Mouse (Mus musculus) E14TG2a.4 (cell line): ENCODE data around the gene Prep.

ENCODE experiments used
- H3K27me3 ChIP-seq: 2 replicates; pipeline ENCODE4 v1.6.1; 2014; ENCODE audit warnings: low read length, control low read depth; ENCODE audit not compliant: insufficient read depth
- H3K36me3 ChIP-seq: 2 replicates; pipeline ENCODE4 v1.6.1; 2014; ENCODE audit warnings: low read length, control low read depth; ENCODE audit not compliant: insufficient read depth
- H3K4me1 ChIP-seq: replicated peaks from 2 replicates; pipeline ENCODE4 v1.6.1; 2014; ENCODE audit warnings: low read depth, low read length, control low read depth
- H3K4me3 ChIP-seq: replicated peaks from 2 replicates; pipeline ENCODE4 v1.5.1; 2014; ENCODE audit warnings: mild to moderate bottlenecking, low read length
- H3K9me3 ChIP-seq: 2 replicates; pipeline ENCODE4 v1.6.1; 2014; ENCODE audit warnings: low read length, control low read depth
- CTCF ChIP-seq: conservative IDR thresholded peaks from 2 replicates; pipeline ENCODE4 v1.5.1; 2014; ENCODE audit warnings: low read length
- NANOG ChIP-seq: IDR thresholded peaks from 2 replicates; pipeline ENCODE4 v1.6.1; 2014; ENCODE audit warnings: borderline replicate concordance, low read length, mixed read lengths
- POU5F1 ChIP-seq: IDR thresholded peaks from 2 replicates; pipeline ENCODE4 v1.6.1; 2014; ENCODE audit warnings: low read length, borderline replicate concordance

Gene Prep

GRCm38 (mm10) chr10:45139910-45140309, 72.9 kb downstream of the Prep start:
- Histone ChIP-seq H3K4me1 (peaks cover 11% of the 10 kb centered on the region; the same call in 1 of the 2 replicates), H3K9me3 (peaks cover 16% of the 10 kb centered on the region), H3K27me3 (no peaks in the 10 kb centered on the region), H3K4me3 (no peak overlapping the region), H3K36me3 (peaks cover 47% of the 10 kb centered on the region)
- no peak for TF ChIP-seq NANOG
- TF ChIP-seq POU5F1, result no peak
- TF ChIP-seq CTCF, result no peak

- Histone ChIP-seq H3K4me1 (peaks cover 13% of the 10 kb centered on the region), H3K4me3 (no peak overlapping the region), H3K36me3 (peaks cover 43% of the 10 kb centered on the region), H3K27me3 (no peaks in the 10 kb centered on the region), H3K9me3 (peaks cover 8% of the 10 kb centered on the region)
- no peak for TF ChIP-seq CTCF
- no peak for TF ChIP-seq POU5F1
- no peak for TF ChIP-seq NANOG
These were observed 73.6 kb downstream of the Prep start for GRCm38 (mm10) chr10:45140474-45141212.

- no peak overlapping the region for H3K4me3 ChIP-seq
- peaks cover 26% of the 10 kb centered on the region for H3K4me1 ChIP-seq
- no peaks in the 10 kb centered on the region for H3K27me3 ChIP-seq
- H3K36me3 ChIP-seq, result peaks cover 27% of the 10 kb centered on the region
- TF ChIP-seq POU5F1, result no peak
- no peak for TF ChIP-seq NANOG
- TF ChIP-seq CTCF, result no peak
- no peaks in the 10 kb centered on the region for H3K9me3 ChIP-seq
These were observed 75.4 kb downstream of the Prep start for GRCm38 (mm10) chr10:45142359-45142758.

DNA sequence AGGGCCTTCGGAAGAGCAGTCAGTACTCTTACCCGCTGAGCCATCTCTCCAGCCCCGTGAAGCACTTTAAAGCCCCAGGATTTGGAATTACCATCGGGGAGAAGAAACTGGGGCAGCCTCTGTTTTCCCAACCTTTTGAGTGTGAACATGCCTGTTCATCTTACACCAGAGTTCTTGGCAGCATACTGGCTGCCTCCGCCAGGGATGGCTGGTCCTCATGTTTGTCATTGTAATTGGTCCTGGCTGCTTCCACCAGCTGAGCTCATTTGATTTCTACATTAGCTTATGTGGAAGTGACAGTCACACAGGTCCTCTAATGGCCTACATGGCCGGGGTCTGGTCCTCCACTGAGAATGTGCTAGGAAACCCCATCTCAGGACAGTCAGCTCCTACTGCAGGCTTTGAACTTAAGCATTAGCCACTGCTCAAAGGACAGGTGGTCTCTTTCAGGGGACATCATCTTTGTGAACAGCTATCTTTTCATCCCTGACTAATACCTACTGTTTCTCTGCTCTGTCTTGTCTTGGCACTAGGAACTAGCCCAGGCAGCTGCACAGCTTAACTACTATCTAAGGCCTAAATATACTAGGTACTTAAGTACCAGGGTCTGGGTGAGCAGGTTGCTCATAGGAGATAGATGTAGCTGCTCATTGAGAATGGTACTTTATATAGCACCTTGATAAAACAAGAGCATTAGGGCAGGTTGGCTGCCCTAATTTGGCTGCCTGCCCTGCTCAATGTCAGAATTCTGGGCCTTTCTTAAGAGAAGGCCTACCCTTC, 77.2 kb downstream of the Prep start:
- no peaks in the 10 kb centered on the region for H3K27me3 ChIP-seq
- H3K36me3 ChIP-seq, result peaks cover 27% of the 10 kb centered on the region
- no peak overlapping the region for H3K4me3 ChIP-seq
- peaks cover 21% of the 10 kb centered on the region for H3K4me1 ChIP-seq
- TF ChIP-seq NANOG (no peak), POU5F1 (no peak), CTCF (no peak)
- H3K9me3 ChIP-seq, result no peaks in the 10 kb centered on the region

- Histone ChIP-seq H3K4me1 (peaks cover 27% of the 10 kb centered on the region), H3K27me3 (no peaks in the 10 kb centered on the region), H3K9me3 (no peaks in the 10 kb centered on the region), H3K4me3 (no peak overlapping the region), H3K36me3 (peaks cover 50% of the 10 kb centered on the region)
- TF ChIP-seq NANOG (no peak), POU5F1 (no peak), CTCF (no peak)
These were observed 79.8 kb downstream of the Prep start for GRCm38 (mm10) chr10:45146821-45147220.

GRCm38 (mm10) chr10:45151137-45151536, 84.1 kb downstream of the Prep start:
- no peak for TF ChIP-seq CTCF
- no peak for TF ChIP-seq POU5F1
- no peak for TF ChIP-seq NANOG
- Histone ChIP-seq H3K36me3 (peaks cover 86% of the 10 kb centered on the region), H3K4me1 (peaks cover 20% of the 10 kb centered on the region), H3K4me3 (no peak overlapping the region), H3K27me3 (no peaks in the 10 kb centered on the region), H3K9me3 (peaks cover 9% of the 10 kb centered on the region)

GRCm38 (mm10) chr10:45151771-45152692, 85.0 kb downstream of the Prep start:
- Histone ChIP-seq H3K9me3 (peaks cover 9% of the 10 kb centered on the region), H3K4me1 (peaks cover 11% of the 10 kb centered on the region), H3K36me3 (peaks cover 93% of the 10 kb centered on the region), H3K4me3 (no peak overlapping the region), H3K27me3 (no peaks in the 10 kb centered on the region)
- no peak for TF ChIP-seq POU5F1
- no peak for TF ChIP-seq CTCF
- no peak for TF ChIP-seq NANOG

GRCm38 (mm10) chr10:45154557-45155060, 87.6 kb downstream of the Prep start:
- no peak for TF ChIP-seq NANOG
- TF ChIP-seq CTCF, result no peak
- TF ChIP-seq POU5F1, result no peak
- Histone ChIP-seq H3K4me1 (peaks cover 20% of the 10 kb centered on the region), H3K4me3 (no peak overlapping the region), H3K36me3 (peaks cover 96% of the 10 kb centered on the region), H3K9me3 (peaks cover 9% of the 10 kb centered on the region), H3K27me3 (no peaks in the 10 kb centered on the region)
